Mouse (Mus musculus): Measurements from ENCODE around the gene Rnf130. TPM values are rescaled to one million over a fixed set of nuclear protein-coding genes. Genes with fewer than 3 reads are reported as not detected.
"Not testable (repeated sequence)": the region's sequence is repeated elsewhere in the genome, so short reads cannot be mapped to it uniquely, and the experiment has no call there.

The Rnf130 gene
- polyA plus RNA-seq, 1 experiment from 2014 or later = 46.5 TPM

DNA sequence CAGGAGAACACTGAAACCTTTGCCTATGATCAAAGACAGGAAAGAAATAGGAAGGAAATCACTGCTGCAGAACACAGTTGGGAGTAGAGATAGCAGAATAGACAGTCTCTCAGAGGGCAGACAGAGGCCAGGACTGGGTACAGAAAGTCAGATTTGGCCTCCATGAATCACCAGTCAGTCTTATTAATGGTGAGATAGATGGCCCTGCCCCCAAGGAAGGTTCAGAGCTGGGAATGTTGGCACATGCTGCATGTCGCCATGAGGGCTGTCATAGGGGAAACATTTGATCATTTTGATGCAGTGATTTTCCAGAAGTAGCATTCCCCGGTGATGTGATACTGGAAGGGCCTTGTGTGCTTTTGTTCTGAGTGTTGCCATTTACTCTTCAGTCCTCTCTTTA is 74.5 kb downstream of the Rnf130 start:
- Histone ChIP-seq H3K4me3 (ENCODE audit: low read depth, low read length) (no peak overlapping the region), H3K27ac (ENCODE audit: low read depth, low read length) (no peak overlapping the region), H3K27me3 (replicated peaks; ENCODE audit: control insufficient read depth, insufficient read depth, low read length) (no peaks in the 10 kb centered on the region), H3K4me1 (replicated peaks; ENCODE audit: control insufficient read depth, insufficient read depth, low read length) (no peaks in the 10 kb centered on the region), H3K4me2 (replicated peaks; ENCODE audit: low read depth) (no peak overlapping the region), H3K9me3 (ENCODE audit: control insufficient read depth) (no peaks in the 10 kb centered on the region), H3K36me3 (ENCODE audit: control insufficient read depth, insufficient read depth) (no peaks in the 10 kb centered on the region; the same call in none of the 2 replicates), H3K9ac (ENCODE audit: low read depth, low read length) (no peak overlapping the region)
- no peak for TF ChIP-seq CTCF (IDR thresholded peaks at IDR 0.05; ENCODE audit: low read depth)
- ATAC-seq = no peak
- WGBS = 81% methylated on average over 2 of the region's 2 CpGs

DNA sequence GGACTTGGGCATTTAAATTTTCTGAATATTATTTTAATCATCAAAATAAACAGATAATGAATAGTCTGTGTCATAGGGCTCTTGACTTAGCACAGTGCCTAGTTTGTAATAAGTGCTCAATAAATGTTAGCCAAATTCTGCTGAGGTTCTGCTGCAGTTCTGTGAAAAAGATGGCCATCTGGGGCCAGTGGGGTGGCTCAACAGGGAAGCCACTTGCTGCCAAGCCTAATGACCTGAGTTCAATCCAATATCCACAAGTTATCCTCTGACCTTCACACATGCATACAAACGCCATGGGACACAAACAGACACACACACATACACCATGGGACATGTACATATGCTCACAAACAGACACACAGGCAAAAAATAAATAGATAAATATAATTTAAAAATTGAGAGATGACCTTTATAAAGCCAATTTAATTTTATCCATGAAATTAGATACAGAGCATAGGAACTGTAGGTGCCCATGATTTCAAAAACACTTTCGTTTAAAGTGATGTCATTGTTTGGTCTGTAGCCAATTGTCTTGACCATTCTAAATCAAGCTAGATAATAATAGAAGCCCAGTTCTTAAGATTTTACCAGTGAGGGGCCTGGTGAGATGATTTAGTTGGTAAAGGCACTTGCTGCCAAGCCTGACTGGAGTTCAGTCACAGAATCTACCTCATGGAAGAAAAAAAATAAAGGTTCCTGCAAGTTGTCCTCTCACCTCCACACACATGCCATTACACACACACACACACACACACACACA is 75.6 kb downstream of the Rnf130 start:
- Histone ChIP-seq H3K9ac (ENCODE audit: low read depth, low read length) (no peak overlapping the region), H3K4me1 (replicated peaks; ENCODE audit: control insufficient read depth, insufficient read depth, low read length) (no peaks in the 10 kb centered on the region), H3K27ac (ENCODE audit: low read depth, low read length) (no peak overlapping the region), H3K4me2 (replicated peaks; ENCODE audit: low read depth) (no peak overlapping the region), H3K9me3 (ENCODE audit: control insufficient read depth) (no peaks in the 10 kb centered on the region), H3K4me3 (ENCODE audit: low read depth, low read length) (no peak overlapping the region), H3K27me3 (replicated peaks; ENCODE audit: control insufficient read depth, insufficient read depth, low read length) (no peaks in the 10 kb centered on the region), H3K36me3 (ENCODE audit: control insufficient read depth, insufficient read depth) (no peaks in the 10 kb centered on the region; the same call in none of the 2 replicates)
- TF ChIP-seq CTCF (IDR thresholded peaks at IDR 0.05; ENCODE audit: low read depth) = no peak
- no peak for ATAC-seq
- 84% methylated on average over 2 of the region's 2 CpGs for WGBS

DNA sequence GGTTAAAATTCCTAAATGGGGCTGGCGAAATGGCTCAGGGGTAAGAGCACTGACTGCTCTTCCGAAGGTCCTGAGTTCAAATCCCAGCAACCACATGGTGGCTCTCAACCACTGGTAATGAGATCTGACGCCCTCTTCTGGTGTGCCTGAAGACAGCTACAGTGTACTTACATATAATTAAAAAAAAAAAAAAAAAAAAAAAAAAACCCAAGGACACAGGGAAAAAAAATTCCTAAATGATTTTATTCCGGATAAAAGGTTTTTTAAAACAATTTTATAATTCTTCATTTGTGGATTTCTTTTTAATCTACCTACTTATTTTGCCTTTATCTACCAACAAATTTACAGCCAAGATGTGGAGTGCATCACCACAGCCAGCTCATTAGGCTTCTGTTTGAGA is 76.8 kb downstream of the Rnf130 start:
- WGBS = 93% methylated on average over 4 of the region's 4 CpGs
- not testable (repeated sequence) for H3K4me3 ChIP-seq (ENCODE audit: low read depth, low read length); H3K4me1 ChIP-seq (replicated peaks; ENCODE audit: control insufficient read depth, insufficient read depth, low read length); ATAC-seq; H3K36me3 ChIP-seq (ENCODE audit: control insufficient read depth, insufficient read depth); H3K9me3 ChIP-seq (ENCODE audit: control insufficient read depth); H3K27me3 ChIP-seq (replicated peaks; ENCODE audit: control insufficient read depth, insufficient read depth, low read length); H3K27ac ChIP-seq (ENCODE audit: low read depth, low read length); H3K9ac ChIP-seq (ENCODE audit: low read depth, low read length); H3K4me2 ChIP-seq (replicated peaks; ENCODE audit: low read depth)

DNA sequence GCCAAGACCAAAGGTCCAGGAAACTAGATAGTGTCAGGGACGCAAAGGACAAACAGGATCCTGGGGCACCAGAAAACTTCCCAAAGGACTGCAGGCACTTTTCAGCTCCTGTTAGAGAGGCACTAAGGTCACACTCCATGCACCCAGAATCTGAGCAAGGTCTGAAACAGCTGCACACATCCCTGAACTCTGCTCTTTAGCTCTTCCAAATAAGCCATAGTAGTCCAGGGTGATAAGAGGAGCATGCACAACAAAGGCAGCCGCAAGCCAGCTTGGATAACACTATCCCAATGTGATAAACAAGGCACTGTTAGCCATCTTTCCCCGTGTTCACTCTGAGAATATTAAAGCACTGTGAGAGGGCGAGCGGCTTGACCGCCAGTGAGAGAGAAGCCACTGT is 78.9 kb downstream of the Rnf130 start:
- no peak overlapping the region for H3K4me2 ChIP-seq (replicated peaks; ENCODE audit: low read depth)
- no peak for ATAC-seq
- H3K4me3 ChIP-seq (ENCODE audit: low read depth, low read length) = no peak overlapping the region
- H3K4me1 ChIP-seq (replicated peaks; ENCODE audit: control insufficient read depth, insufficient read depth, low read length) = no peaks in the 10 kb centered on the region
- no peaks in the 10 kb centered on the region; the same call in none of the 2 replicates for H3K36me3 ChIP-seq (ENCODE audit: control insufficient read depth, insufficient read depth)
- H3K27ac ChIP-seq (ENCODE audit: low read depth, low read length) = no peak overlapping the region
- H3K9me3 ChIP-seq (ENCODE audit: control insufficient read depth) = no peaks in the 10 kb centered on the region
- WGBS = 84% methylated on average over 6 of the region's 6 CpGs
- H3K9ac ChIP-seq (ENCODE audit: low read depth, low read length) = no peak overlapping the region
- no peaks in the 10 kb centered on the region for H3K27me3 ChIP-seq (replicated peaks; ENCODE audit: control insufficient read depth, insufficient read depth, low read length)
- TF ChIP-seq CTCF (IDR thresholded peaks at IDR 0.05; ENCODE audit: low read depth) = no peak

DNA sequence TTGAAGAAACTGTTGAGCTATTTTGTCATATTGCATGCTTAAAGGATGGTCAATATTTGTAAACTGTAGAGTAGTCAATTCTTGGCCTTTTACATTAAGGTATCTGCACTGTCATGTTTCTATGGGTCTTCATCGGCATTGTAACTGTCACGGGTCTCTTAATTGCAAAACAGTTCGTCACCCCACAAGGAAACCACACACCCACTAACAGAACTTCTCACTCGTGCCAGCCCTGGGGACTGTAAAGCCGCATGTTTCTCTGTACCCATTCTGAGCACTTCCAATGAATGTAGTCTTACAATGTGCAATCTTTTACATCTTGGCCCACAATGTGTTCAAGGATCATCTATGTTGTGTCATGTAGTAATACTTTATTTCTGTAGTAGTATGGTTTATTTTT is 80.1 kb downstream of the Rnf130 start:
- no peaks in the 10 kb centered on the region for H3K4me1 ChIP-seq (replicated peaks; ENCODE audit: control insufficient read depth, insufficient read depth, low read length)
- H3K27ac ChIP-seq (ENCODE audit: low read depth, low read length) = no peak overlapping the region
- H3K9ac ChIP-seq (ENCODE audit: low read depth, low read length) = no peak overlapping the region
- H3K4me2 ChIP-seq (replicated peaks; ENCODE audit: low read depth) = no peak overlapping the region
- H3K4me3 ChIP-seq (ENCODE audit: low read depth, low read length) = no peak overlapping the region
- no peaks in the 10 kb centered on the region for H3K36me3 ChIP-seq (ENCODE audit: control insufficient read depth, insufficient read depth)
- 87% methylated on average over 5 of the region's 5 CpGs for WGBS
- no peaks in the 10 kb centered on the region for H3K9me3 ChIP-seq (ENCODE audit: control insufficient read depth)
- ATAC-seq = no peak
- TF ChIP-seq CTCF (IDR thresholded peaks at IDR 0.05; ENCODE audit: low read depth) = no peak
- no peaks in the 10 kb centered on the region for H3K27me3 ChIP-seq (replicated peaks; ENCODE audit: control insufficient read depth, insufficient read depth, low read length)

DNA sequence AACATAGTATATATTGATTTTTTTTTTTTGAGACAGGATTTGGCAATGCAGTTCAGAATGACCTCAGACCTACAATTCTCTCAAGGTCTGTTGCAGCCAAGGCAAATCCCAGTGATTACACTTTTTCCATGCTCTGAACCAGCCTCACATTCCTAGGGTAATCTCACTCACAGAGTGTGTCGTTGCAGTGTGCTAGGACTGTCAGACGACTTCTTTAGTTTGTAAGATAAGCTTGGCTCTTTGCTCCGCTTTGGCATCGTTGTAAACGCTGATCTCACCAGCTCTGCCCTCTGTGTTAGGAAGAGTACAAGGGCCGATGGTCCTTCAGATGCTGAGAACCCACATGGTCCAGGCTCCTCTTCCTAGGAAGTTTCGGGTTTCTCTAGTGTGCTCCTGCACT is 80.9 kb downstream of the Rnf130 start:
- WGBS = 66% methylated on average over 7 of the region's 7 CpGs

More for the DNA sequence above, 80.9 kb downstream of the Rnf130 start:
- ATAC-seq = no peak
- H3K9me3 ChIP-seq (ENCODE audit: control insufficient read depth) = no peaks in the 10 kb centered on the region
- H3K4me2 ChIP-seq (replicated peaks; ENCODE audit: low read depth) = no peak overlapping the region
- no peak for TF ChIP-seq CTCF (IDR thresholded peaks at IDR 0.05; ENCODE audit: low read depth)
- no peak overlapping the region for H3K9ac ChIP-seq (ENCODE audit: low read depth, low read length)
- H3K27ac ChIP-seq (ENCODE audit: low read depth, low read length) = no peak overlapping the region
- no peaks in the 10 kb centered on the region for H3K4me1 ChIP-seq (replicated peaks; ENCODE audit: control insufficient read depth, insufficient read depth, low read length)
- H3K36me3 ChIP-seq (ENCODE audit: control insufficient read depth, insufficient read depth) = no peaks in the 10 kb centered on the region
- H3K27me3 ChIP-seq (replicated peaks; ENCODE audit: control insufficient read depth, insufficient read depth, low read length) = no peaks in the 10 kb centered on the region
- no peak overlapping the region for H3K4me3 ChIP-seq (ENCODE audit: low read depth, low read length)
